Mouse (Mus musculus) ES-E14 (cell line): ENCODE measurements around the gene Crabp2.

Source experiments
- CHD2 ChIP-seq: IDR thresholded peaks from 2 replicates; pipeline ENCODE4 v1.6.1; 2014; ENCODE audit warnings: mild to moderate bottlenecking, low read depth, low read length, inconsistent platforms
- HCFC1 ChIP-seq: IDR thresholded peaks from 2 replicates; pipeline ENCODE4 v1.6.1; 2012; ENCODE audit warnings: low read length, inconsistent platforms, borderline replicate concordance; ENCODE audit not compliant: insufficient read depth
- MAFK ChIP-seq: IDR thresholded peaks from 2 replicates; pipeline ENCODE4 v1.6.1; 2014; ENCODE audit warnings: mild to moderate bottlenecking, low read depth, low read length, inconsistent platforms; ENCODE audit not compliant: insufficient read depth
- ZC3H11A ChIP-seq: IDR thresholded peaks from 2 replicates; pipeline ENCODE4 v1.6.1; 2012; ENCODE audit warnings: low read depth, mild to moderate bottlenecking, inconsistent platforms, low read length, borderline replicate concordance
- ZNF384 ChIP-seq: IDR thresholded peaks from 2 replicates; pipeline ENCODE4 v1.6.1; 2012; ENCODE audit warnings: low read depth, low read length, inconsistent platforms

GRCm38 (mm10) chr3:87998747-87999146 is 50.3 kb downstream of the Crabp2 start:
- TF ChIP-seq ZNF384 = no peak
- TF ChIP-seq ZC3H11A = no peak
- TF ChIP-seq HCFC1 = no peak
- no peak for TF ChIP-seq MAFK
- TF ChIP-seq CHD2 = no peak
